Mouse (Mus musculus): Measurements from ENCODE around the gene Tef. TPM values are rescaled to one million over a fixed set of nuclear protein-coding genes. Genes with fewer than 3 reads are reported as not detected.

Gene Tef
- polyA plus RNA-seq, 1 experiment from 2014 or later: 25.5 TPM

GRCm38 (mm10) chr15:81811599-81811996 is 9.4 kb downstream of the Tef start:
- H3K4me1 ChIP-seq (ENCODE audit: control insufficient read depth, insufficient read depth, low read length): peaks cover 32% of the 10 kb centered on the region
- ATAC-seq (ENCODE audit: low read depth): no peak
- DNase-seq (ENCODE audit: low spot score): no peak
- whole genome bisulfite sequencing: 3% methylated on average over 10 of the region's 26 CpGs
- H3K4me2 ChIP-seq (ENCODE audit: low read depth, low read length): peak overlapping the region; percentile 70
- peaks cover 18% of the 10 kb centered on the region for H3K36me3 ChIP-seq (ENCODE audit: control insufficient read depth, insufficient read depth, low read length)
- H3K27me3 ChIP-seq (replicated peaks; ENCODE audit: control insufficient read depth, insufficient read depth, low read length): no peaks in the 10 kb centered on the region
- peak overlapping the region; percentile 78 for H3K27ac ChIP-seq (replicated peaks; ENCODE audit: low read depth, low read length)
- no peaks in the 10 kb centered on the region for H3K9me3 ChIP-seq (ENCODE audit: control insufficient read depth, low read length)
- H3K9ac ChIP-seq (ENCODE audit: low read depth, low read length): peak overlapping the region; percentile 81
- H3K4me3 ChIP-seq (ENCODE audit: low read depth, low read length): peak overlapping the region; percentile 67

GRCm38 (mm10) chr15:81812287-81812686 is 10.1 kb downstream of the Tef start:
- H3K4me2 ChIP-seq (ENCODE audit: low read depth, low read length): peak overlapping the region; percentile 70
- peak overlapping the region; percentile 81 for H3K9ac ChIP-seq (ENCODE audit: low read depth, low read length)
- peak overlapping the region; percentile 11; the same call in 1 of the 2 replicates for H3K27ac ChIP-seq (replicated peaks; ENCODE audit: low read depth, low read length)
- H3K4me1 ChIP-seq (ENCODE audit: control insufficient read depth, insufficient read depth, low read length): peaks cover 26% of the 10 kb centered on the region
- DNase-seq (ENCODE audit: low spot score) (no peak), ATAC-seq (ENCODE audit: low read depth) (no peak)
- 35% methylated on average over 3 of the region's 3 CpGs for WGBS
- no peaks in the 10 kb centered on the region for H3K27me3 ChIP-seq (replicated peaks; ENCODE audit: control insufficient read depth, insufficient read depth, low read length)
- peak overlapping the region; percentile 67 for H3K4me3 ChIP-seq (ENCODE audit: low read depth, low read length)
- H3K9me3 ChIP-seq (ENCODE audit: control insufficient read depth, low read length): no peaks in the 10 kb centered on the region
- H3K36me3 ChIP-seq (ENCODE audit: control insufficient read depth, insufficient read depth, low read length): peaks cover 24% of the 10 kb centered on the region

- ATAC-seq (ENCODE audit: low read depth): no peak
- 61% methylated on average over 7 of the region's 7 CpGs for WGBS
Observed at GRCm38 (mm10) chr15:81812696-81813631, 10.7 kb downstream of the Tef start.

GRCm38 (mm10) chr15:81813986-81814705 is 11.9 kb downstream of the Tef start:
- no peaks in the 10 kb centered on the region for H3K9me3 ChIP-seq (ENCODE audit: control insufficient read depth, low read length)
- DNase-seq (ENCODE audit: low spot score) (no peak), ATAC-seq (ENCODE audit: low read depth) (no peak)
- no peak overlapping the region for H3K9ac ChIP-seq (ENCODE audit: low read depth, low read length)
- no peak overlapping the region for H3K27ac ChIP-seq (replicated peaks; ENCODE audit: low read depth, low read length)
- H3K4me1 ChIP-seq (ENCODE audit: control insufficient read depth, insufficient read depth, low read length): peaks cover 23% of the 10 kb centered on the region
- no peaks in the 10 kb centered on the region for H3K27me3 ChIP-seq (replicated peaks; ENCODE audit: control insufficient read depth, insufficient read depth, low read length)
- H3K4me2 ChIP-seq (ENCODE audit: low read depth, low read length): no peak overlapping the region
- no peak overlapping the region for H3K4me3 ChIP-seq (ENCODE audit: low read depth, low read length)
- peaks cover 39% of the 10 kb centered on the region for H3K36me3 ChIP-seq (ENCODE audit: control insufficient read depth, insufficient read depth, low read length)
- 61% methylated on average over 5 of the region's 5 CpGs for WGBS

More at GRCm38 (mm10) chr15:81812696-81813631, 10.7 kb downstream of the Tef start:
- H3K9me3 ChIP-seq (ENCODE audit: control insufficient read depth, low read length): no peaks in the 10 kb centered on the region
- no peak for DNase-seq (ENCODE audit: low spot score)
- peak overlapping the region; percentile 81; the same call in 1 of the 2 replicates for H3K9ac ChIP-seq (ENCODE audit: low read depth, low read length)
- no peaks in the 10 kb centered on the region for H3K27me3 ChIP-seq (replicated peaks; ENCODE audit: control insufficient read depth, insufficient read depth, low read length)
- peak overlapping the region; percentile 11; the same call in 1 of the 2 replicates for H3K27ac ChIP-seq (replicated peaks; ENCODE audit: low read depth, low read length)
- peak overlapping the region; percentile 67 for H3K4me3 ChIP-seq (ENCODE audit: low read depth, low read length)
- peak overlapping the region; percentile 70 for H3K4me2 ChIP-seq (ENCODE audit: low read depth, low read length)
- peaks cover 30% of the 10 kb centered on the region for H3K36me3 ChIP-seq (ENCODE audit: control insufficient read depth, insufficient read depth, low read length)
- H3K4me1 ChIP-seq (ENCODE audit: control insufficient read depth, insufficient read depth, low read length): peaks cover 25% of the 10 kb centered on the region

GRCm38 (mm10) chr15:81814716-81815370 is 12.6 kb downstream of the Tef start:
- H3K27me3 ChIP-seq (replicated peaks; ENCODE audit: control insufficient read depth, insufficient read depth, low read length): no peaks in the 10 kb centered on the region

GRCm38 (mm10) chr15:81818404-81818803 is 16.2 kb downstream of the Tef start:
- Histone ChIP-seq H3K9me3 (ENCODE audit: control insufficient read depth, low read length) (no peaks in the 10 kb centered on the region), H3K36me3 (ENCODE audit: control insufficient read depth, insufficient read depth, low read length) (peaks cover 68% of the 10 kb centered on the region), H3K27ac (replicated peaks; ENCODE audit: low read depth, low read length) (no peak overlapping the region), H3K4me3 (ENCODE audit: low read depth, low read length) (no peak overlapping the region), H3K27me3 (replicated peaks; ENCODE audit: control insufficient read depth, insufficient read depth, low read length) (no peaks in the 10 kb centered on the region), H3K4me1 (ENCODE audit: control insufficient read depth, insufficient read depth, low read length) (peaks cover 2% of the 10 kb centered on the region; the same call in 1 of the 2 replicates), H3K9ac (ENCODE audit: low read depth, low read length) (no peak overlapping the region), H3K4me2 (ENCODE audit: low read depth, low read length) (no peak overlapping the region)
- ATAC-seq (ENCODE audit: low read depth) (no peak), DNase-seq (ENCODE audit: low spot score) (no peak)
- WGBS: 92% methylated on average over 3 of the region's 3 CpGs

More at GRCm38 (mm10) chr15:81814716-81815370, 12.6 kb downstream of the Tef start:
- H3K36me3 ChIP-seq (ENCODE audit: control insufficient read depth, insufficient read depth, low read length): peaks cover 42% of the 10 kb centered on the region
- H3K4me1 ChIP-seq (ENCODE audit: control insufficient read depth, insufficient read depth, low read length): peaks cover 16% of the 10 kb centered on the region
- ATAC-seq (ENCODE audit: low read depth): no peak
- WGBS: 92% methylated on average over 12 of the region's 12 CpGs
- no peak overlapping the region for H3K4me3 ChIP-seq (ENCODE audit: low read depth, low read length)
- no peaks in the 10 kb centered on the region for H3K9me3 ChIP-seq (ENCODE audit: control insufficient read depth, low read length)
- DNase-seq (ENCODE audit: low spot score): no peak
- no peak overlapping the region for H3K4me2 ChIP-seq (ENCODE audit: low read depth, low read length)
- no peak overlapping the region for H3K27ac ChIP-seq (replicated peaks; ENCODE audit: low read depth, low read length)
- no peak overlapping the region for H3K9ac ChIP-seq (ENCODE audit: low read depth, low read length)

- H3K27ac ChIP-seq (replicated peaks; ENCODE audit: low read depth, low read length): no peak overlapping the region
- H3K36me3 ChIP-seq (ENCODE audit: control insufficient read depth, insufficient read depth, low read length): peaks cover 79% of the 10 kb centered on the region
- H3K4me3 ChIP-seq (ENCODE audit: low read depth, low read length): no peak overlapping the region
- H3K9me3 ChIP-seq (ENCODE audit: control insufficient read depth, low read length): no peaks in the 10 kb centered on the region
- DNase-seq (ENCODE audit: low spot score): no peak
- WGBS: 77% methylated on average over 3 of the region's 3 CpGs
- no peaks in the 10 kb centered on the region for H3K4me1 ChIP-seq (ENCODE audit: control insufficient read depth, insufficient read depth, low read length)
- no peak overlapping the region for H3K4me2 ChIP-seq (ENCODE audit: low read depth, low read length)
- no peak overlapping the region for H3K9ac ChIP-seq (ENCODE audit: low read depth, low read length)
- no peak for ATAC-seq (ENCODE audit: low read depth)
- H3K27me3 ChIP-seq (replicated peaks; ENCODE audit: control insufficient read depth, insufficient read depth, low read length): no peaks in the 10 kb centered on the region
Observed at GRCm38 (mm10) chr15:81822631-81823030, 20.4 kb downstream of the Tef start.

GRCm38 (mm10) chr15:81824832-81825231 is 22.6 kb downstream of the Tef start:
- H3K27me3 ChIP-seq (replicated peaks; ENCODE audit: control insufficient read depth, insufficient read depth, low read length): no peaks in the 10 kb centered on the region
- H3K36me3 ChIP-seq (ENCODE audit: control insufficient read depth, insufficient read depth, low read length): peaks cover 65% of the 10 kb centered on the region
- H3K4me2 ChIP-seq (ENCODE audit: low read depth, low read length): no peak overlapping the region
- H3K4me1 ChIP-seq (ENCODE audit: control insufficient read depth, insufficient read depth, low read length): no peaks in the 10 kb centered on the region
- no peak for DNase-seq (ENCODE audit: low spot score)
- no peak overlapping the region for H3K27ac ChIP-seq (replicated peaks; ENCODE audit: low read depth, low read length)
- ATAC-seq (ENCODE audit: low read depth): no peak
- no peak overlapping the region for H3K9ac ChIP-seq (ENCODE audit: low read depth, low read length)
- 87% methylated on average over 3 of the region's 3 CpGs for WGBS
- H3K4me3 ChIP-seq (ENCODE audit: low read depth, low read length): no peak overlapping the region
- no peaks in the 10 kb centered on the region for H3K9me3 ChIP-seq (ENCODE audit: control insufficient read depth, low read length)

Measured in embryonic facial prominence, embryonic 14.5 days (tissue).